Mouse (Mus musculus): ENCODE results near the gene Nin.

Gene Nin

GRCm38 (mm10) chr12:70078471-70079025 lies 35.0 kb downstream of the Nin start:
- no peak for DNase-seq

- no peak for DNase-seq
These were observed 37.0 kb downstream of the Nin start for GRCm38 (mm10) chr12:70076493-70076892.

DNA sequence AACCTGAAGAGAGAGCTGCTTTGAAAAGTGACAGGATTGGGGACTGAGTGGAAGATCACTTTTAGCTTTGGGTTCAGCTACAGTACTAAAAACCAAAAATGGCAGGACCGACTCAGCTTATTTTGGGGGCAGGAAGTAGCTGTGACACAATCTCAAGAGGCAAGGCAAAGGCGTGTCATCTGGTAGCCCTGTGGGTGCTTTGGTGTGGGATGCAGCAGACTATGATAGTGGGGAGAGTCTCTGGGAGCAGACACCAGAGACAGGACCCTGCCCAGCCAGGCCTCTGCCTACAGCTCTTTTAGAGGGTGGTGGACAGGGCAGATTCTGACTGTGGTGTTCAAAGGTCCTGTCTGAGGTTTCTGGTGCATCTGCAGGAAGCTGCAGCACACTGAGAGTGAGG lies 38.5 kb downstream of the Nin start:
- no peak for DNase-seq

DNA sequence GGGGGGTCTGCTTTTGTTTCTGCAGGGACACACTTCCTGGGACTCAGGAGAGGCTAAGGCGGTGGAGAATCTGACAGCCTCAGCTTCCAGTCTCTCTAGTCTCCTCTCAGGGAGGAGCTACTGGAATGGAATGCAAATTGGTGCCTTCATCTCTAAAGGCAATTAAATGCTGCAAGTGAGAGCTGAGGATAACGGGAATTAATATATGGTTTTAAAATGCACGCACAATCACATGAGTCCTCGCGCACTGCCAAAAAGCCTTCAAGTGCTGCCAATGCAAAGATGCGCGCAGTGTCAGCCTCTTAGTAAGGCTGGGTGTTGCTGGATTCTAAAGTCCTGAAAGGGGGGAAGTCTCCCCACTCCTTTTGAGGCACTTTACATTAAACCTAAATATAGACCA lies 42.6 kb downstream of the Nin start:
- DNase-seq = peak; percentile 35

DNA sequence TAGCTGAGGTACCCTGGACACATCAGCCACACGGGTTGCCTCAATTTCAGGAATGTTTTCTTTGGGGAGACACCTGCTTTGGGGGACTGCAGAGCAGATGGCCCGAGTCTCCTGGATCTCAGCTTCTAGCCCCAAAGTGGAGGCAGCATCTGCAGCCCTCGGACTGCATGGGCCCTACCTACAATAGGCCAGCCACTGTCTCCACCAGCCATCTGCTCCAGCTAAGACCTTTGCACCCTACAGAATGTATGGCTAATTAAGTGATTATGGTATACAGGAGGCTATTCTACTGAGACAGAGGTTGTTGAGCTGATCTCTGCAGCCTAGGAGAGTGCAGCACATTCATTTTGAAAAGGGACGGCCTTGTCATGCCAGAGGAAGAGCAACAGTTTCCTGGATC lies 43.2 kb downstream of the Nin start:
- DNase-seq = peak; percentile 70

DNA sequence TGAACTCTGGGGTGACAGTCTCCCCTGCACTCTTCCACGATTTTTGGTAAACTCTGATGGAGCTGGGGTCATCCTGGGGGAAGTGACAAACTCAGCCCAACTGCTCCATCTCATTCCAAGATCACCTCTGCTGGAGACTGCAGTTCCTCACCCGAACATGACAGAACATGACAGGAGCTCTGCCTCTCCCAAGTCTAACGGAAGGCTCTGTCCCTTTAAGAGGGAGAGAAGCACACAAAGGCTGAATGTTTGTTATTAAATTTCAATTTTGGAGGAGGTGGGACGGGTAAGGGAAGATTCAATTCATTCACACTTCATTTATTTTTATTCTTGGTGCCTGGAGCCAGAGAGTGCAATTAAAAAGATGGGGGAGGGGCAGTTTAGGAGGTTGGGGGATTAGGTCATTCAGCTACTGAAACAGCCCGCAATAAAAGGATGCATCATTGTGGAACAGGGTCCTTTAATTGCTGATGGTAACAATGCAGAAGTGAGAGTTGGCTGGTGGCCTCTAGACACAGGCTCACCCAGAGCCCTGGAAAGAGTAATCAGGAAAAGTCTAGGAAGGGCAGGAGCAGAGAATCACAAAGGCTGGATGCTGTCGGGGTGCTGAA lies 44.8 kb downstream of the Nin start:
- DNase-seq = peak; percentile 92

GRCm38 (mm10) chr12:70067849-70068248 lies 45.7 kb downstream of the Nin start:
- peak; percentile 41 for DNase-seq

DNA sequence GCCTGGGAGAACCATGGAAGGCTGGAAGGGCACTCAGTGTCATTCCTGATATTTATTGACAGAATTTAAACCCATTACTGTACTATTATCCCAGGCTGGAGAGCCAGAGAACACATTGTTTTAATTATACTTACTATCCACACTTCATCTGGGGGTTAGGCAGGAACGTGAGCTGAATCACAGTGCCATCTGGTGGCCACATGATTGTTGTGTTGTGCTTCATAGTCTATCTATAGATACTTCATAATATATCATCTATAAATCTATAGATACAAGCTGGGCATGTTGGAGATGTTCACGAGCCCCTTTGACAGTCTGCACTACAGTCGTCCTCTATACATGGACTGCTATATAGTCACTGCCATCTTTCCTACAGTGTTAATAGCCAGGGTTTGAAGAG lies 51.4 kb downstream of the Nin start:
- DNase-seq = peak; percentile 69

- DNase-seq = peak; percentile 38
These were observed 54.3 kb downstream of the Nin start for GRCm38 (mm10) chr12:70058956-70059851.

- peak; percentile 53 for DNase-seq
These were observed 62.8 kb downstream of the Nin start for GRCm38 (mm10) chr12:70050699-70051098.

GRCm38 (mm10) chr12:70048741-70049140 lies 64.8 kb downstream of the Nin start:
- no peak for DNase-seq

DNA sequence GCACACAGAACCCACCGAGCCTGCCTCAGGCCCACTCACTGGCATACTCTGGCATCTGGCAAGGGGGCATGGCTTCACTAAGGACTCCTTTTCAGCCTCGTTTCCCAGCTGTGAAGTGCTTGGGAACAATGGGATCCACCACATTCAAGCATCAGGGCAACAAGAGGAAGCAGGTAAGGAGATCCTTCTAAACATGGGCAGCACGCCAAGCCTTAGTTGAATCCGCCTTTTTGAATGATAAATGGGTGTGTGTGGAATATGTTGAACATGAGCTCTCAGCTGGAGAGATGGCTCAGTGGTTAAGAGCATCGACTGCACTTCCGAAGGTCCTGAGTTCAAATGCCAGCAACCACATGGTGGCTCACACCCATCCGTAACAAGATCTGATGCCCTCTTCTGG lies 66.2 kb downstream of the Nin start:
- no peak for DNase-seq

DNA sequence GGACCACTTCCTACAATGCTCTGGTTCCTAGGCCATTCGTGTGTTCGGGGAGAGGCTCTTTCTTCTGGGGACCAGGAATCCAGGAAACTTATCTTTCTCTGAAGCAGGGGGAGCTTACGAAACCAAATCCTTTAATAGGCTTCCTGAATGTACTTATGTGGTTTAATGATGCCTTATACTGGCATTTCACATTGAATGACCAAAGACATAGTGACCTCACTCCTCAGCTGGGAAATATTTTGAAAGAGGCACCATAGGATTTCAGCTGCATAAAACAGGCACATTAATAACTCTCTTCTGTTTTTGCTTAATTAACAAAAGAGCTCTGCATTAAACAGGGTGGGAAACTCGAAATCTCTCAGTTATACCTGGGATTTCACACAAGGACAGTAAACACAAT lies 69.2 kb downstream of the Nin start:
- DNase-seq = no peak

DNA sequence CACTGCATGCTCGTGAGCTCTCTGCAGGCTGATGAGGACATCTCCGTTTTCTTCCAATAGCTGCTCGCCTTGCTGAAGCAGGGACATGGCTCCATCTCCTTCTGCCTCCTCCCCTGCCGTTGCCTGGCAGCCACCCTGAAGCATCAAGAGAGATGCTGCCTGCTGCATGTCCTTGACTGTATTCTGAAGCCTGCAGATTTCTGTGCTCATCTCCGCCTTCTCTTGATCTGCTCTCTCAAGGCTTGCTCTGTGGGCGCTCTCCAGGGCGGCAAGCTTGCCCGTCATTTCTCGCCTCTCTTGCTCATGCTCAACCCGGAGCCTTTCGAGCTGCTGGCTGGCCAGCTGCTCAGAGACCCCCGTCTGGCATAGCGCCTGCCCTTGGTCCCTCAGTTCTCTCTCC lies 70.1 kb downstream of the Nin start:
- DNase-seq = no peak

DNA sequence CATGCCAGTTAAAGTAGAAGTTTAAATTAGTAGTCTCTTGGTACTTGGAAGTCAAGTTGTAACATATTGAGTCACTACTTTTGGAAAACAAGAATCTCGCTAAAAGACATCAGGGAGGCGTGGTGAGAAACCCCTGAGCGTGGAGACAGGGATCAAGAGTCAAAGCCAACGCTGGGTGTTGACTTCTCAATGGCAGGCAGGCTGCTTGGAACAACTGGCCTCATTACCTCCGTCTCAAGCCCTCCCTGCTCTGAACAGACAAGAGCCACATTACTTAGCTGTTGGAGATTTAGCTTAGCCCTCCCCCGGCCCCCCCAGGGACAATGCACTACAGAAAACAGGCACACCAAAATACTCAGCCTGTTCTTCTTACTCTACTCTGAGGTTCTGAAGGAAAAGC lies 72.5 kb downstream of the Nin start:
- no peak for DNase-seq

GRCm38 (mm10) chr12:70036722-70037305 lies 76.7 kb downstream of the Nin start:
- no peak for DNase-seq

DNA sequence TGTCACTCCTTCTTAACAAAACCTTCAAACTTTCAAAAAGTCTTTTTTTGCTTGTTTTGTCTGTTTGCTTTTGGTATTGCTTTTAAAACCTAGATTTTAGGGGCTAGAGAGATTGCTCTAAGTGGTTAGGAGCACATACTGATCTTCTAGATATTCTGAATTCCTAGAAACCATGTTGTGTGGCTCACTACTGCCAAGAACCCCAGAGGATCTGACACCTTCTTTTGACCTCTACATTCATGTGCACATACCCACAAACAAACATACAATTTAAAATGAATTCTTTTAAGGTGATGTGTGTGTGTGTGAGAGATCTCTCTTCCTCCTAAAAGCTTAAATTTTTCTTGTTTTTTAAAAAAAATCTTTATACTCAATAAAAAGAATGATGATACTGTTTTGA lies 87.3 kb downstream of the Nin start:
- DNase-seq = no peak

DNA sequence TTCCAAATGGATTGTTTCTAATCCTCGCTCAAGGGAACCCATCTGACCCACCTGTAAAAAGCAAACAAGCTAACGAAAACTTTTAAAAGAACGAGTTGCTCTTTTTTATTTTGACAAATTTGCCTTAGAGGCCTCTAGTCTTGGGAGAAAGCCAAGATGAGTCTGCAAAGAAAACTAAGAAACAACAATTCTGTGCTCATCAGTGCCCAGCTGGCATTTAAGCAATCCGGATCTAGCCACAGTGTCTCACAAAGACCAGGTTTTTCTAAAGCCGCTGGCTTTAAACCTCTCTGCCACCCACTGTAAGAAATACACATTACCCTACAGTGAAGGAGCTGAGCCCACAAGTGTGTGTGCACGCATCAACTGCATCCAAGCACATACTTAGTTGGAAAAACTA lies 88.1 kb downstream of the Nin start:
- DNase-seq = no peak

GRCm38 (mm10) chr12:70023580-70023979 lies 89.9 kb downstream of the Nin start:
- DNase-seq = no peak

GRCm38 (mm10) chr12:70018153-70018552 lies 95.4 kb downstream of the Nin start:
- DNase-seq = no peak

GRCm38 (mm10) chr12:70015936-70016335 lies 97.6 kb downstream of the Nin start:
- no peak for DNase-seq

DNA sequence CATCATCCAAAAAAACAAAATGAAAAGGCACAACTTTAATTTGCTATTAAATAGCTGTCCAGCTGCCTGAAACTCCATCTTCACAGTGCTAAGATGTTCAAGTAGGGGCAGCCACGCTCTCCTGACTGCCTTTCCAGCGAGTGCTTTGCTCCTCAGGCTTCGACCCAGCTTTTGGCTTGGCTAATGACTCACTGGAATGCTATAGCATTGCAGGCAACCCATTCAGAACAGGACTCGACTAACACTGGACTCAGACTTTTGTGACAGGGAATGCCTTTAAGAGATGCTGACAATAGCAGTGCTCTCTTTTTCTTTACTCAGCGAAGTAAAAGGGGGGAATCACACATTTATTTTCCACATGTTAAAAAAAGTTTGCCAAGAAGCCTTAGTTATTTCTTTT lies 101.8 kb downstream of the Nin start:
- no peak for DNase-seq

DNA sequence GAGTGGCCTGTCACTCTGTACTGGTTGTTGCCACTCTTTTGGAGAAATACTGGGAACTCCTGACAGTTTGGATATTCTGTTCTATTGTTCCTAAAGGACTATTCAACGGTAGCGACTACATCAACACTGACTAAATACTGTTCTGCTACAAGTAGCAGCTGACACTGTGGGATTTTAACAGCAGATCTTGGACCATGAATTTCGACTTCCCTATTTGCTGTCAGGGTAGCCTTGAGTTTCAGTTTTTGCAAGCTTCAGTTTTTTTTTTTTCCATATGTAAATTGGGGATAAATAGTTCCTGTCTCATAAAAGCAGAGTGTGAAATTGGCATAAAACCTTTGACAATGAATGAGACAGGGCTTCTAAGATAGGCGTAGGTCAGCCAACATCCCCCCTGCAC lies 103.2 kb downstream of the Nin start:
- DNase-seq = no peak

DNA sequence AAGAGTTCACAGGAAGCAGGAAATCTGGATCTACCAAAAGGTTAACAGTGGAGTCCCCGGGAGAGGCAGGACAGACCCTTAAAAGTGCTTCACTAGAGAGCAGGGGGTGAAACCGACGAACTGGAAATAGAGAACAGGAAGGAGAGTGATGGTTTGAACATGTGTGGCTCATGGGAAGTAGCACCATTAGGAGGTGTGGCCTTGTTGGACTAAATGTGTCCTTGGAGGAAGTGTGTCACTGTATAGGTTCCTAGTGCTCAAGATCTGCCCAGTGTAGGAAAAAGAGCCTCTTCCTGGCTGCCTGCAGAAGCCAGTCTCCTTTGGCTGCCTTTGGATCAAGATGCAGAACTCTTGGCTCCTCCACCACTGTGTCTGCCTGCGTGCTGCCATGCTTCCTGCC lies 108.4 kb downstream of the Nin start:
- DNase-seq = no peak
